Mouse (Mus musculus): ENCODE results near the gene Calu.

DNA sequence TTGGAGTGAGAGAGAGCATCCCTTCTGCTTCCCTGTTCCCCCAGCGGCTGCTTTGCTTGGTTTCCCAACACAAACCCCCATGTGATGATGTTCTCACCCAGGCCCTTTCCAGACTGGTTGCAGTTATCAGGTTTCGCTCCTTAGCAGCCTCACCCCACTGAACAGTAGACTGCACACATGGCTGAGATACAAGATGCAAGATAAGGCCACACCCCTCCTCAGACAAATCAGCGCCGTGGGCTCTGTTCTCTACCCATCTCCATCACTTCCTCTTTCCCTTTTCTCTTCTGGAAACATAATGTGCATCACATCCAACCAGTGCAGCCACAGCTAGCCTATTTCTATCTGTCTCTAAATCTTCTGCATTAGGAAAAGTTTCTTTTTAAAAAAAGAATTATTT is 18.4 kb upstream of the Calu start:
- no peak for TF ChIP-seq ZKSCAN1 (IDR thresholded peaks at IDR 0.05; ENCODE audit: borderline replicate concordance, low read depth, low read length)
- no peak for TF ChIP-seq GABPA (IDR thresholded peaks at IDR 0.05; ENCODE audit: insufficient replicate concordance, low read depth, low read length)
- no peak for TF ChIP-seq CHD2 (IDR thresholded peaks at IDR 0.05; ENCODE audit: low read length)
- no peak for TF ChIP-seq ZC3H11A (IDR thresholded peaks at IDR 0.05; ENCODE audit: low read depth, low read length)
- no peak for TF ChIP-seq TCF12 (IDR thresholded peaks at IDR 0.05; ENCODE audit: low read depth, low read length)
- no peak for TF ChIP-seq EP300 (IDR thresholded peaks at IDR 0.05; ENCODE audit: low read length)
- no peak for TF ChIP-seq NELFE (IDR thresholded peaks at IDR 0.05; ENCODE audit: low read depth, low read length)
- TF ChIP-seq ZMIZ1 (IDR thresholded peaks at IDR 0.05; ENCODE audit: low read depth, low read length), result no peak
- TF ChIP-seq POLR2A (IDR thresholded peaks at IDR 0.05; ENCODE audit: low read depth, low read length), result no peak
- TF ChIP-seq MAX (IDR thresholded peaks at IDR 0.05; ENCODE audit: low read length), result no peak
